Mouse (Mus musculus) cortical plate, adult 2 months (tissue): ENCODE results near the gene Prtg.

Experiments
- CTCF ChIP-seq: fragments of 200-500 bp; IDR thresholded peaks from 2 replicates; pipeline ENCODE4 v1.5.1; 2011; ENCODE audit warnings: mild to moderate bottlenecking, control low read depth, low read length; ENCODE audit not compliant: insufficient read depth; ENCODE audit errors: extremely low read depth
- POLR2A ChIP-seq: fragments of 200-500 bp; IDR thresholded peaks from 2 replicates; pipeline ENCODE4 v1.6.1; 2011; ENCODE audit warnings: mild to moderate bottlenecking, low read length, control low read depth; ENCODE audit not compliant: insufficient read depth; ENCODE audit errors: extremely low read depth

DNA sequence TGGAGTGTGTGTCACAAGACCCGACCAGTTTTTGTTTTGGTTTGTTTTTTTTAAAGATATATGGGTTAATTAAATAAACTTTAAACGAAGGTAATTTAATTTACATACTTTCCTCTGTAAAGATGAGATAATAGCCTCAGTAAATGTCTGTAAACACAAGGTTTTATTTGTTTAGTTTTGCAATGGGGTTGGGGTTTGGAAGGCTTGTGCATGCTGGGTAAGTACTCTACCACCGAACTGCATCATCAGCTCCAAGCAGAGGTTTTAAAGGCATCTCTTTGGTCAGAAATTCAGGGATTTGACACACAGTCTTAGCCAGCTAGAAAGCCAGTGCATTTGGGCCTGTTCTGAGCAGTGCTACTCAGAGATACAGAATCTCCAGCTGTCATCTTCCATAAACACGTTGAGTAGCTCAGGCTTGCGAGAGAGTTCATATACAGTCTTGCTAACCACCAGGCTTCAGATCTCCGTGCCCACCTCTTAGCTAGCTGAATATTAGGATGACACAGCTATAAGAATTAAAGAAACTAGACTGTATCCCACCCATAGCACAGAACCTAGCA is 31.0 kb downstream of the Prtg start:
- TF ChIP-seq CTCF = no peak
- TF ChIP-seq POLR2A = no peak
